Mouse (Mus musculus): Measurements from ENCODE around the gene Rsph3b. TPM values are rescaled to one million over a fixed set of nuclear protein-coding genes. Genes with fewer than 3 reads are reported as not detected.
"Not testable (repeated sequence)": the region's sequence is repeated elsewhere in the genome, so short reads cannot be mapped to it uniquely, and the experiment has no call there.

Rsph3b gene
- polyA plus RNA-seq, 1 experiment = 17.7 TPM

- H3K36me3 ChIP-seq (ENCODE audit: control insufficient read depth, insufficient read depth, low read length, poor library complexity, severe bottlenecking); H3K9ac ChIP-seq (ENCODE audit: low read depth, poor library complexity, severe bottlenecking); H3K4me3 ChIP-seq (ENCODE audit: low read depth, low read length); H3K4me1 ChIP-seq (ENCODE audit: control insufficient read depth, insufficient read depth, low read length); H3K27me3 ChIP-seq (ENCODE audit: control insufficient read depth, insufficient read depth, low read length, poor library complexity, severe bottlenecking); H3K27ac ChIP-seq (ENCODE audit: insufficient read depth, low read length); H3K9me3 ChIP-seq (replicated peaks; ENCODE audit: control insufficient read depth, insufficient read depth, low read length, poor library complexity, severe bottlenecking): not testable (repeated sequence)
These were observed 48.1 kb downstream of the Rsph3b start for GRCm38 (mm10) chr17:6900361-6900760.

- not testable (repeated sequence) for H3K36me3 ChIP-seq (ENCODE audit: control insufficient read depth, insufficient read depth, low read length, poor library complexity, severe bottlenecking); H3K27ac ChIP-seq (ENCODE audit: insufficient read depth, low read length); H3K4me1 ChIP-seq (ENCODE audit: control insufficient read depth, insufficient read depth, low read length); H3K9ac ChIP-seq (ENCODE audit: low read depth, poor library complexity, severe bottlenecking); H3K4me3 ChIP-seq (ENCODE audit: low read depth, low read length); H3K9me3 ChIP-seq (replicated peaks; ENCODE audit: control insufficient read depth, insufficient read depth, low read length, poor library complexity, severe bottlenecking); H3K27me3 ChIP-seq (ENCODE audit: control insufficient read depth, insufficient read depth, low read length, poor library complexity, severe bottlenecking)
These were observed 50.4 kb downstream of the Rsph3b start for GRCm38 (mm10) chr17:6897996-6898562.

- Histone ChIP-seq H3K9ac (ENCODE audit: low read depth, poor library complexity, severe bottlenecking) (no peak overlapping the region), H3K9me3 (replicated peaks; ENCODE audit: control insufficient read depth, insufficient read depth, low read length, poor library complexity, severe bottlenecking) (no peaks in the 10 kb centered on the region), H3K27me3 (ENCODE audit: control insufficient read depth, insufficient read depth, low read length, poor library complexity, severe bottlenecking) (no peaks in the 10 kb centered on the region), H3K4me3 (ENCODE audit: low read depth, low read length) (no peak overlapping the region), H3K36me3 (ENCODE audit: control insufficient read depth, insufficient read depth, low read length, poor library complexity, severe bottlenecking) (no peaks in the 10 kb centered on the region), H3K4me1 (ENCODE audit: control insufficient read depth, insufficient read depth, low read length) (no peaks in the 10 kb centered on the region), H3K27ac (ENCODE audit: insufficient read depth, low read length) (no peak overlapping the region)
- TF ChIP-seq EP300 (IDR thresholded peaks at IDR 0.05; ENCODE audit: insufficient read depth, low read depth, low read length) (no peak), CTCF (IDR thresholded peaks at IDR 0.05; ENCODE audit: low read depth, low read length) (no peak), POLR2A (IDR thresholded peaks at IDR 0.05; ENCODE audit: insufficient read depth, low read length) (no peak)
These were observed 51.7 kb downstream of the Rsph3b start for GRCm38 (mm10) chr17:6896756-6897155.

- H3K27me3 ChIP-seq (ENCODE audit: control insufficient read depth, insufficient read depth, low read length, poor library complexity, severe bottlenecking) = no peaks in the 10 kb centered on the region
- no peaks in the 10 kb centered on the region for H3K4me1 ChIP-seq (ENCODE audit: control insufficient read depth, insufficient read depth, low read length)
- TF ChIP-seq POLR2A (IDR thresholded peaks at IDR 0.05; ENCODE audit: insufficient read depth, low read length) (no peak), EP300 (IDR thresholded peaks at IDR 0.05; ENCODE audit: insufficient read depth, low read depth, low read length) (peak; percentile 86)
- H3K9ac ChIP-seq (ENCODE audit: low read depth, poor library complexity, severe bottlenecking) = no peak overlapping the region
- no peak overlapping the region for H3K27ac ChIP-seq (ENCODE audit: insufficient read depth, low read length)
- H3K4me3 ChIP-seq (ENCODE audit: low read depth, low read length) = no peak overlapping the region
- no peaks in the 10 kb centered on the region for H3K36me3 ChIP-seq (ENCODE audit: control insufficient read depth, insufficient read depth, low read length, poor library complexity, severe bottlenecking)
- H3K9me3 ChIP-seq (replicated peaks; ENCODE audit: control insufficient read depth, insufficient read depth, low read length, poor library complexity, severe bottlenecking) = no peaks in the 10 kb centered on the region
These were observed 55.1 kb downstream of the Rsph3b start for GRCm38 (mm10) chr17:6893332-6893731.

- Histone ChIP-seq H3K27me3 (ENCODE audit: control insufficient read depth, insufficient read depth, low read length, poor library complexity, severe bottlenecking) (no peaks in the 10 kb centered on the region), H3K27ac (ENCODE audit: insufficient read depth, low read length) (no peak overlapping the region), H3K36me3 (ENCODE audit: control insufficient read depth, insufficient read depth, low read length, poor library complexity, severe bottlenecking) (no peaks in the 10 kb centered on the region), H3K9me3 (replicated peaks; ENCODE audit: control insufficient read depth, insufficient read depth, low read length, poor library complexity, severe bottlenecking) (no peaks in the 10 kb centered on the region), H3K4me1 (ENCODE audit: control insufficient read depth, insufficient read depth, low read length) (no peaks in the 10 kb centered on the region), H3K9ac (ENCODE audit: low read depth, poor library complexity, severe bottlenecking) (no peak overlapping the region), H3K4me3 (ENCODE audit: low read depth, low read length) (no peak overlapping the region)
- peak; percentile 55; the same call in 1 of the 2 replicates for TF ChIP-seq EP300 (IDR thresholded peaks at IDR 0.05; ENCODE audit: insufficient read depth, low read depth, low read length)
- no peak for TF ChIP-seq CTCF (IDR thresholded peaks at IDR 0.05; ENCODE audit: low read depth, low read length)
These were observed 56.2 kb downstream of the Rsph3b start for GRCm38 (mm10) chr17:6891966-6892934.

DNA sequence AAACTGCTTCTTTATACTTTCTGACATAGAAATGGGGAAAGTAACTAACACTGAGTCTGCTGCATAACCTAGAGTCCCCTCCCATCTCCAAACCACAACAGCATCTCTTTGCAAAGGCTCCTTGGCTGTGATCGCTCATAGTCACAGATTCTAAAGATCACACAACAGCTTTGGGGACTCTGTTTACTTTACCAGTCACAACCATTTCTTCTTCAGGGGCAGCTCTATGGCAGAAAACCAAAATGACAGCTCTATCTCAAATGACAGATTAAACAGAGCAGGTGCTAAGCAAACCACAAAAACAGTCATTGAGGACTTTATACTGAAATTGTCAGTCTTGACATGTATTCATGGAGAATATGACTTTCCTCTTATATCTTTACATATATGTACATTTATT is 62.0 kb downstream of the Rsph3b start:
- no peaks in the 10 kb centered on the region for H3K9me3 ChIP-seq (replicated peaks; ENCODE audit: control insufficient read depth, insufficient read depth, low read length, poor library complexity, severe bottlenecking)
- no peak for TF ChIP-seq CTCF (IDR thresholded peaks at IDR 0.05; ENCODE audit: low read depth, low read length)
- TF ChIP-seq EP300 (IDR thresholded peaks at IDR 0.05; ENCODE audit: insufficient read depth, low read depth, low read length) = no peak
- no peak for TF ChIP-seq POLR2A (IDR thresholded peaks at IDR 0.05; ENCODE audit: insufficient read depth, low read length)
- no peaks in the 10 kb centered on the region for H3K27me3 ChIP-seq (ENCODE audit: control insufficient read depth, insufficient read depth, low read length, poor library complexity, severe bottlenecking)
- no peaks in the 10 kb centered on the region for H3K4me1 ChIP-seq (ENCODE audit: control insufficient read depth, insufficient read depth, low read length)
- no peak overlapping the region for H3K27ac ChIP-seq (ENCODE audit: insufficient read depth, low read length)
- H3K4me3 ChIP-seq (ENCODE audit: low read depth, low read length) = no peak overlapping the region
- H3K36me3 ChIP-seq (ENCODE audit: control insufficient read depth, insufficient read depth, low read length, poor library complexity, severe bottlenecking) = no peaks in the 10 kb centered on the region
- H3K9ac ChIP-seq (ENCODE audit: low read depth, poor library complexity, severe bottlenecking) = no peak overlapping the region
